Mouse (Mus musculus) liver, embryonic 13.5 days (tissue): ENCODE results near the gene Nrsn2. TPM values are rescaled to one million over a fixed set of nuclear protein-coding genes. Genes with fewer than 3 reads are reported as not detected.
"Not testable (repeated sequence)": the region's sequence is repeated elsewhere in the genome, so short reads cannot be mapped to it uniquely, and the experiment has no call there.

Experiments used
- ATAC-seq: fragments of 200-750 bp; cut with Nextera tagmentation; 2 replicates; pipeline ENCODE4 v1.8.0; 2017; ENCODE audit warnings: low read depth, mild to moderate bottlenecking, moderate number of reproducible peaks, moderate library complexity
- DNase-seq: peaks from one replicate; pipeline ENCODE4 v3.0.0; 2022
- H3K27ac ChIP-seq: fragments of 300-500 bp; sonication (generic); 2 replicates; pipeline ENCODE4 v1.5.1; 2015; ENCODE audit warnings: moderate library complexity, mild to moderate bottlenecking, inconsistent platforms
- H3K27me3 ChIP-seq: fragments of 300-500 bp; sonication (generic); 2 replicates; pipeline ENCODE4 v1.6.1; 2015; ENCODE audit warnings: mild to moderate bottlenecking, inconsistent platforms
- H3K36me3 ChIP-seq: fragments of 300-500 bp; sonication (generic); 2 replicates; pipeline ENCODE4 v1.6.1; 2015; ENCODE audit warnings: mild to moderate bottlenecking, inconsistent platforms
- H3K4me1 ChIP-seq: fragments of 300-500 bp; sonication (generic); replicated peaks from 2 replicates; pipeline ENCODE4 v1.6.1; 2015; ENCODE audit warnings: inconsistent platforms
- H3K4me2 ChIP-seq: fragments of 300-500 bp; sonication (generic); 2 replicates; pipeline ENCODE4 v1.6.1; 2015; ENCODE audit warnings: inconsistent platforms, mild to moderate bottlenecking, moderate library complexity
- H3K4me3 ChIP-seq: fragments of 300-500 bp; sonication (generic); replicated peaks from 2 replicates; pipeline ENCODE4 v1.5.1; 2015; ENCODE audit warnings: mild to moderate bottlenecking, inconsistent platforms
- H3K9ac ChIP-seq: fragments of 300-500 bp; sonication (generic); 2 replicates; pipeline ENCODE4 v1.6.1; 2015; ENCODE audit warnings: mild to moderate bottlenecking, inconsistent platforms
- H3K9me3 ChIP-seq: fragments of 300-500 bp; sonication (generic); replicated peaks from 2 replicates; pipeline ENCODE4 v1.6.1; 2016; ENCODE audit warnings: inconsistent platforms
- WGBS: fragments of 180-500 bp; shearing (Covaris S2); methylation state at CpG from one replicate; pipeline ENCODE4 v1.1.7; 2015; ENCODE audit not compliant: insufficient replicate concordance; 5-methylcytosine and 5-hydroxymethylcytosine counted together
- polyA plus RNA-seq: library from polyadenylated mRNA; unstranded; fragments of >200 nt; fragmentation: Nextera tagmentation; extraction: Ambion mirVana; gene quantifications from 2 replicates; pipeline ENCODE4 v1.2.1, GENCODE M21; 2015

Gene Nrsn2
- polyA plus RNA-seq, 1 experiment from 2014 or later: 0.07 TPM

- DNase-seq (no peak), ATAC-seq (no peak)
- Histone ChIP-seq H3K4me3 (no peak overlapping the region), H3K27me3 (peaks cover 63% of the 10 kb centered on the region), H3K9me3 (no peaks in the 10 kb centered on the region), H3K4me2 (no peak overlapping the region), H3K36me3 (no peaks in the 10 kb centered on the region), H3K9ac (no peak overlapping the region), H3K4me1 (peaks cover 6% of the 10 kb centered on the region; the same call in 1 of the 2 replicates), H3K27ac (no peak overlapping the region)
- WGBS: 9% methylated on average over 21 of the region's 21 CpGs
These were observed 640 bp downstream of the Nrsn2 start for GRCm38 (mm10) chr2:152375652-152376344.

- H3K9ac ChIP-seq: no peak overlapping the region
- 48% methylated on average over 9 of the region's 9 CpGs for WGBS
- H3K4me1 ChIP-seq: peaks cover 6% of the 10 kb centered on the region; the same call in 1 of the 2 replicates
- H3K27me3 ChIP-seq: peaks cover 73% of the 10 kb centered on the region
- no peak overlapping the region for H3K4me3 ChIP-seq
- no peaks in the 10 kb centered on the region for H3K9me3 ChIP-seq
- no peak overlapping the region for H3K27ac ChIP-seq
- ATAC-seq: 0 out of 2 replicates have a peak, but pooled peaks have one; percentile 23
- no peak overlapping the region for H3K4me2 ChIP-seq
- DNase-seq: no peak
- no peaks in the 10 kb centered on the region for H3K36me3 ChIP-seq
These were observed 2.9 kb downstream of the Nrsn2 start for GRCm38 (mm10) chr2:152373547-152373946.

- Histone ChIP-seq H3K4me3 (no peak overlapping the region), H3K9ac (no peak overlapping the region), H3K4me2 (no peak overlapping the region), H3K36me3 (no peaks in the 10 kb centered on the region), H3K9me3 (no peaks in the 10 kb centered on the region), H3K27me3 (peaks cover 64% of the 10 kb centered on the region), H3K4me1 (peaks cover 6% of the 10 kb centered on the region; the same call in 1 of the 2 replicates), H3K27ac (no peak overlapping the region)
- ATAC-seq (no peak), DNase-seq (no peak)
- 44% methylated on average over 4 of the region's 4 CpGs for WGBS
These were observed 3.8 kb downstream of the Nrsn2 start for GRCm38 (mm10) chr2:152372661-152373060.

- ATAC-seq (no peak), DNase-seq (no peak)
- Histone ChIP-seq H3K4me1 (peaks cover 6% of the 10 kb centered on the region; the same call in 1 of the 2 replicates), H3K4me2 (no peak overlapping the region), H3K36me3 (no peaks in the 10 kb centered on the region), H3K4me3 (no peak overlapping the region), H3K27ac (no peak overlapping the region), H3K9ac (no peak overlapping the region), H3K27me3 (peaks cover 59% of the 10 kb centered on the region), H3K9me3 (no peaks in the 10 kb centered on the region)
- WGBS: 69% methylated on average over 7 of the region's 7 CpGs
These were observed 4.3 kb downstream of the Nrsn2 start for GRCm38 (mm10) chr2:152372104-152372503.

GRCm38 (mm10) chr2:152368532-152369140 lies 7.8 kb downstream of the Nrsn2 start:
- peaks cover 24% of the 10 kb centered on the region for H3K27me3 ChIP-seq
- WGBS: 24% methylated on average over 14 of the region's 14 CpGs
- H3K36me3 ChIP-seq: no peaks in the 10 kb centered on the region
- no peak for ATAC-seq
- H3K4me3 ChIP-seq: no peak overlapping the region
- H3K9ac ChIP-seq: no peak overlapping the region
- no peaks in the 10 kb centered on the region for H3K9me3 ChIP-seq
- no peak for DNase-seq
- no peak overlapping the region for H3K4me2 ChIP-seq
- H3K4me1 ChIP-seq: peaks cover 4% of the 10 kb centered on the region
- H3K27ac ChIP-seq: no peak overlapping the region

GRCm38 (mm10) chr2:152367917-152368316 lies 8.5 kb downstream of the Nrsn2 start:
- Histone ChIP-seq H3K4me1 (peaks cover 6% of the 10 kb centered on the region), H3K4me2 (no peak overlapping the region), H3K36me3 (no peaks in the 10 kb centered on the region), H3K9ac (no peak overlapping the region), H3K27me3 (peaks cover 18% of the 10 kb centered on the region), H3K27ac (no peak overlapping the region), H3K4me3 (no peak overlapping the region), H3K9me3 (no peaks in the 10 kb centered on the region)
- 69% methylated on average over 5 of the region's 5 CpGs for WGBS
- ATAC-seq (no peak), DNase-seq (no peak)

GRCm38 (mm10) chr2:152363245-152364147 lies 12.9 kb downstream of the Nrsn2 start:
- Histone ChIP-seq H3K27ac (no peak overlapping the region), H3K4me3 (no peak overlapping the region), H3K4me1 (peaks cover 10% of the 10 kb centered on the region), H3K4me2 (peak overlapping the region; percentile 43), H3K36me3 (no peaks in the 10 kb centered on the region), H3K27me3 (no peaks in the 10 kb centered on the region), H3K9ac (no peak overlapping the region), H3K9me3 (no peaks in the 10 kb centered on the region)
- WGBS: 5% methylated on average over 17 of the region's 17 CpGs
- DNase-seq (peak; percentile 78), ATAC-seq (peak; percentile 78)

GRCm38 (mm10) chr2:152361193-152361592 lies 15.2 kb downstream of the Nrsn2 start:
- no peak for DNase-seq
- WGBS: 70% methylated on average over 8 of the region's 8 CpGs
- H3K27me3 ChIP-seq: no peaks in the 10 kb centered on the region
- no peak overlapping the region for H3K4me3 ChIP-seq
- H3K9ac ChIP-seq: no peak overlapping the region
- no peak overlapping the region for H3K4me2 ChIP-seq
- H3K4me1 ChIP-seq: peaks cover 10% of the 10 kb centered on the region
- no peaks in the 10 kb centered on the region for H3K9me3 ChIP-seq
- no peaks in the 10 kb centered on the region for H3K36me3 ChIP-seq
- no peak overlapping the region for H3K27ac ChIP-seq
- ATAC-seq: no peak

- no peaks in the 10 kb centered on the region for H3K36me3 ChIP-seq
- no peak overlapping the region for H3K4me2 ChIP-seq
- H3K27ac ChIP-seq: no peak overlapping the region
- H3K4me1 ChIP-seq: peaks cover 10% of the 10 kb centered on the region
- no peaks in the 10 kb centered on the region for H3K27me3 ChIP-seq
- no peaks in the 10 kb centered on the region for H3K9me3 ChIP-seq
- no peak overlapping the region for H3K4me3 ChIP-seq
- no peak overlapping the region for H3K9ac ChIP-seq
- 29% methylated on average over 7 of the region's 7 CpGs for WGBS
- DNase-seq (no peak), ATAC-seq (no peak)
These were observed 16.1 kb downstream of the Nrsn2 start for GRCm38 (mm10) chr2:152360271-152360775.

- no peaks in the 10 kb centered on the region for H3K27me3 ChIP-seq
- 34% methylated on average over 5 of the region's 5 CpGs for WGBS
- peaks cover 10% of the 10 kb centered on the region for H3K4me1 ChIP-seq
- no peak for ATAC-seq
- no peak for DNase-seq
- no peak overlapping the region for H3K4me3 ChIP-seq
- H3K36me3 ChIP-seq: no peaks in the 10 kb centered on the region
- no peaks in the 10 kb centered on the region for H3K9me3 ChIP-seq
- no peak overlapping the region for H3K4me2 ChIP-seq
- no peak overlapping the region for H3K9ac ChIP-seq
- no peak overlapping the region for H3K27ac ChIP-seq
These were observed 16.8 kb downstream of the Nrsn2 start for GRCm38 (mm10) chr2:152359616-152360015.

- H3K27me3 ChIP-seq, H3K9ac ChIP-seq, ATAC-seq, H3K27ac ChIP-seq, H3K9me3 ChIP-seq, H3K4me1 ChIP-seq, H3K36me3 ChIP-seq, H3K4me3 ChIP-seq, DNase-seq, H3K4me2 ChIP-seq: not testable (repeated sequence)
- WGBS: 70% methylated on average over 5 of the region's 5 CpGs
These were observed 17.5 kb downstream of the Nrsn2 start for GRCm38 (mm10) chr2:152358977-152359376.
